Mouse (Mus musculus) Patski (cell line): Measurements from ENCODE around the gene Wdr82. TPM values are rescaled to one million over a fixed set of nuclear protein-coding genes. Genes with fewer than 3 reads are reported as not detected.

Source experiments
- ATAC-seq: fragments of 100-300 bp; one replicate; pipeline ENCODE4 v1.8.0; 2021
- CTCF ChIA-PET: fragments of 350-600 bp; sonication (Branson Sonifier 250); formaldehyde crosslinking; loops from one replicate; lab custom pipeline; 2022; ENCODE audit warnings: inconsistent platforms; lab: Charles Lee
- POLR2A ChIA-PET: fragments of 350-600 bp; sonication (Branson Sonifier 250); formaldehyde crosslinking; loops from one replicate; lab custom pipeline; 2022; ENCODE audit warnings: antibody characterized with exemption, inconsistent platforms; lab: Charles Lee
- DNase-seq: peaks from one replicate; pipeline ENCODE4 v3.0.0-alpha.2; 2011; ENCODE audit warnings: low read depth, low spot score
- H3K27me3 ChIP-seq: fragments of 371-371 bp; one replicate; pipeline ENCODE4 v1.5.1; 2021
- CTCF ChIP-seq: fragments of 100-300 bp; IDR thresholded peaks from one replicate; pipeline ENCODE4 v1.5.1; 2021
- in situ Hi-C: fragments of 300-500 bp; cut with MboI; formaldehyde crosslinking; loops from 3 replicates; pipeline ENCODE4 v1.11.1; 2018; ENCODE audit warnings: low pct_unique_long_range_greater_than_20kb, mixed read lengths
- polyA plus RNA-seq: library from polyadenylated mRNA; unstranded; gene quantifications from one replicate; pipeline ENCODE4 v1.2.3, GENCODE M21; 2021

The Wdr82 gene
- polyA plus RNA-seq, 1 experiment from 2014 or later, result 82.0 TPM

- CTCF ChIA-PET, result interaction anchor here (1.5 kb wide), 1 partner anchor 10 kb away, joined by 4 read pairs; no protein-coding TSS in a partner anchor
Measured at GRCm38 (mm10) chr9:106193930-106194807, 23.4 kb downstream of the Wdr82 start.

GRCm38 (mm10) chr9:106195693-106196092 is 25.0 kb downstream of the Wdr82 start:
- POLR2A ChIA-PET, result no interaction called here
- DNase-seq (no peak), ATAC-seq (no peak)
- H3K27me3 ChIP-seq, result no peaks in the 10 kb centered on the region
- no peak for TF ChIP-seq CTCF
- CTCF ChIA-PET, result interaction anchor here (0.9 to 3.3 kb wide), 3 partner anchors 11 to 24 kb away, joined by 3 to 13 read pairs (median 10); no protein-coding TSS in a partner anchor
- in situ Hi-C loops, result loop anchor here (25.0 kb wide), 1 partner anchor 1117 kb away; no protein-coding TSS in a partner anchor

More at GRCm38 (mm10) chr9:106193930-106194807, 23.4 kb downstream of the Wdr82 start:
- DNase-seq (no peak), ATAC-seq (no peak)
- no peak for TF ChIP-seq CTCF
- no peaks in the 10 kb centered on the region for H3K27me3 ChIP-seq
- in situ Hi-C loops, result loop anchor here (25.0 kb wide), 1 partner anchor 1118 kb away; no protein-coding TSS in a partner anchor
- POLR2A ChIA-PET, result no interaction called here

GRCm38 (mm10) chr9:106197081-106197713 is 26.5 kb downstream of the Wdr82 start:
- no peak for DNase-seq
- CTCF ChIA-PET, result interaction anchor here (1.2 to 3.3 kb wide), 4 partner anchors 12 to 83 kb away, joined by 3 to 13 read pairs (median 6); partner anchors contain the start of gene Poc1a
- POLR2A ChIA-PET, result interaction anchor here (0.5 to 0.6 kb wide), 2 partner anchors 12 to 13 kb away, joined by 3 read pairs; no protein-coding TSS in a partner anchor
- TF ChIP-seq CTCF, result no peak
- no peaks in the 10 kb centered on the region for H3K27me3 ChIP-seq
- in situ Hi-C loops, result loop anchor here (25.0 kb wide), 1 partner anchor 1115 kb away; no protein-coding TSS in a partner anchor
- ATAC-seq, result no peak

- no peak for TF ChIP-seq CTCF
- DNase-seq (no peak), ATAC-seq (no peak)
- POLR2A ChIA-PET, result interaction anchor here (0.5 kb wide), 1 partner anchor 12 kb away, joined by 3 read pairs; no protein-coding TSS in a partner anchor
- in situ Hi-C loops, result loop anchor here (25.0 kb wide), 1 partner anchor 1115 kb away; no protein-coding TSS in a partner anchor
- CTCF ChIA-PET, result interaction anchor here (3.3 kb wide), 2 partner anchors 15 to 26 kb away, joined by 10 to 13 read pairs; no protein-coding TSS in a partner anchor
- H3K27me3 ChIP-seq, result no peaks in the 10 kb centered on the region
Measured at GRCm38 (mm10) chr9:106197732-106198131, 27.0 kb downstream of the Wdr82 start.

GRCm38 (mm10) chr9:106198962-106199458 is 28.3 kb downstream of the Wdr82 start:
- no peak for DNase-seq

GRCm38 (mm10) chr9:106199535-106200272 is 29.0 kb downstream of the Wdr82 start, which contains the start of gene Ppm1m:
Ppm1m (minus strand) TSS chr9:106199746.
- DNase-seq, result no peak
- H3K27me3 ChIP-seq, result no peaks in the 10 kb centered on the region
- no peak for TF ChIP-seq CTCF
- ChIA-PET POLR2A (interaction anchor here (0.6 to 1.6 kb wide), 3 partner anchors 21 to 29 kb away, joined by 3 to 5 read pairs (median 4); partner anchors contain the start of gene Wdr82), CTCF (no interaction called here)
- in situ Hi-C loops, result loop anchor here (25.0 kb wide), 1 partner anchor 1113 kb away; no protein-coding TSS in a partner anchor
- ATAC-seq, result no peak

More at GRCm38 (mm10) chr9:106198962-106199458, 28.3 kb downstream of the Wdr82 start:
- ATAC-seq, result peak; percentile 60
- POLR2A ChIA-PET, result interaction anchor here (0.8 to 1.6 kb wide), 2 partner anchors 22 to 28 kb away, joined by 3 to 5 read pairs; partner anchors contain the start of gene Wdr82
- in situ Hi-C loops, result loop anchor here (25.0 kb wide), 1 partner anchor 1113 kb away; no protein-coding TSS in a partner anchor
- no peak for TF ChIP-seq CTCF
- no peaks in the 10 kb centered on the region for H3K27me3 ChIP-seq
- CTCF ChIA-PET, result interaction anchor here (3.3 kb wide), 1 partner anchor 13 kb away, joined by 13 read pairs; no protein-coding TSS in a partner anchor

GRCm38 (mm10) chr9:106201895-106202294 is 31.2 kb downstream of the Wdr82 start:
- ATAC-seq, result no peak
- no peaks in the 10 kb centered on the region for H3K27me3 ChIP-seq
- in situ Hi-C loops, result no loop called here
- POLR2A ChIA-PET, result no interaction called here
- TF ChIP-seq CTCF, result no peak
- no peak for DNase-seq
- CTCF ChIA-PET, result interaction anchor here (3.9 kb wide), 1 partner anchor 11 kb away, joined by 16 read pairs; no protein-coding TSS in a partner anchor

GRCm38 (mm10) chr9:106202819-106203636 is 32.3 kb downstream of the Wdr82 start, which contains the start of gene Twf2:
Twf2 (plus strand) TSS chr9:106203108.
- peak; percentile 72 for ATAC-seq
- ChIA-PET POLR2A (no interaction called here), CTCF (interaction anchor here (1.4 to 3.9 kb wide), 2 partner anchors 10 to 31 kb away, joined by 4 to 16 read pairs; no protein-coding TSS in a partner anchor)
- no peaks in the 10 kb centered on the region for H3K27me3 ChIP-seq
- in situ Hi-C loops, result no loop called here
- peak; percentile 34 for DNase-seq
- TF ChIP-seq CTCF, result no peak
